Mouse (Mus musculus) cortical plate, adult 2 months (tissue): ENCODE measurements around the gene Plekha8.

Source experiments
- CTCF ChIP-seq: fragments of 200-500 bp; IDR thresholded peaks from 2 replicates; pipeline ENCODE4 v1.5.1; 2011; ENCODE audit warnings: mild to moderate bottlenecking, control low read depth, low read length; ENCODE audit not compliant: insufficient read depth; ENCODE audit errors: extremely low read depth
- POLR2A ChIP-seq: fragments of 200-500 bp; IDR thresholded peaks from 2 replicates; pipeline ENCODE4 v1.6.1; 2011; ENCODE audit warnings: mild to moderate bottlenecking, low read length, control low read depth; ENCODE audit not compliant: insufficient read depth; ENCODE audit errors: extremely low read depth

DNA sequence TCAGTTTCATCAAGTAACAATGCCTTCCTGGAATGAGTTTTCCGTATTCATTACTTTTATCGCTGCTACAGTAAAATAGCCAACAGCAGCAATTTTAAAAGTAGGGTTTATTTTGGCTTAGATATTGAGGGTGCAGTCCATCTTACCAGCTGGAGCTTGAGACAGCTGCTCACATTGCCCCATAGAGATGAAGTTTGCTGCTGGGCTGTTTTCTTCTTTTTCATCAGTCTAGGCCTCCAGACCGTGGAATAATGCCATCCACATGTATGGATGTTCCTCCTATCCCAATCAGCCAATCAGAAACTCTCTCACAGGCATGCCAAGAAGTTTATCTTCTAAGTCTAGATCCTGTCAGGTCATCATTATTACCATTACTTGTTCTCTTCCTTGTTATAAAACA lies 45.0 kb downstream of the Plekha8 start:
- TF ChIP-seq POLR2A (no peak), CTCF (no peak)
